Mouse (Mus musculus) cerebellum, adult 2 months (tissue): ENCODE data around the gene Faxc.

Experiments
- CTCF ChIP-seq: fragments of 200-500 bp; IDR thresholded peaks from 2 replicates; pipeline ENCODE4 v1.5.1; 2011; ENCODE audit warnings: low read depth, mild to moderate bottlenecking, control low read depth, low read length, moderate library complexity, borderline replicate concordance; ENCODE audit not compliant: insufficient read depth
- POLR2A ChIP-seq: fragments of 200-500 bp; IDR thresholded peaks from 2 replicates; pipeline ENCODE4 v1.6.1; 2011; ENCODE audit warnings: low read length, control low read depth, borderline replicate concordance; ENCODE audit not compliant: insufficient read depth

GRCm38 (mm10) chr4:21931772-21932630, 872 bp downstream of the Faxc start:
- TF ChIP-seq POLR2A, result no peak
- no peak for TF ChIP-seq CTCF
